Mouse (Mus musculus): ENCODE measurements around the gene Rbm20.
"Not testable (repeated sequence)": the region's sequence is repeated elsewhere in the genome, so short reads cannot be mapped to it uniquely, and the experiment has no call there.

Rbm20 gene

GRCm38 (mm10) chr19:53676718-53677634, at the start of gene Rbm20:
Gene Rbm20 (plus strand): TSS chr19:53677306.
- DNase-seq (ENCODE audit: low spot score in 2 of 2), result peak in 1 of 2 experiments; percentile 18

- DNase-seq (ENCODE audit: low spot score in 2 of 2), result no peak
Measured at GRCm38 (mm10) chr19:53638041-53638440, 39.1 kb upstream of the Rbm20 start.

- no peak for DNase-seq (ENCODE audit: low spot score in 2 of 2)
Measured at GRCm38 (mm10) chr19:53638727-53639126, 38.4 kb upstream of the Rbm20 start.

- no peak for DNase-seq (ENCODE audit: low spot score in 2 of 2)
Measured at GRCm38 (mm10) chr19:53644020-53644595, 33.0 kb upstream of the Rbm20 start.

- no peak for DNase-seq (ENCODE audit: low spot score in 2 of 2)
Measured at GRCm38 (mm10) chr19:53647301-53647700, 29.8 kb upstream of the Rbm20 start.

- no peak for DNase-seq (ENCODE audit: low spot score in 2 of 2)
Measured at GRCm38 (mm10) chr19:53648056-53648455, 29.1 kb upstream of the Rbm20 start.

GRCm38 (mm10) chr19:53648802-53649236, 28.3 kb upstream of the Rbm20 start:
- peak; percentile 66 to 78 for DNase-seq (ENCODE audit: low spot score in 2 of 2)

GRCm38 (mm10) chr19:53649361-53649760, 27.7 kb upstream of the Rbm20 start:
- DNase-seq (ENCODE audit: low spot score in 2 of 2), result no peak

GRCm38 (mm10) chr19:53649802-53650201, 27.3 kb upstream of the Rbm20 start:
- DNase-seq (ENCODE audit: low spot score in 2 of 2), result no peak

- DNase-seq (ENCODE audit: low spot score in 2 of 2), result no peak
Measured at GRCm38 (mm10) chr19:53650921-53651320, 26.2 kb upstream of the Rbm20 start.

- DNase-seq (ENCODE audit: low spot score in 2 of 2), result no peak
Measured at GRCm38 (mm10) chr19:53652267-53652666, 24.8 kb upstream of the Rbm20 start.

- no peak for DNase-seq (ENCODE audit: low spot score in 2 of 2)
Measured at GRCm38 (mm10) chr19:53653624-53654467, 23.3 kb upstream of the Rbm20 start.

- not testable (repeated sequence) for DNase-seq (ENCODE audit: low spot score in 2 of 2)
Measured at GRCm38 (mm10) chr19:53656443-53656842, 20.7 kb upstream of the Rbm20 start.

GRCm38 (mm10) chr19:53657437-53657836, 19.7 kb upstream of the Rbm20 start:
- DNase-seq (ENCODE audit: low spot score in 2 of 2), result no peak

GRCm38 (mm10) chr19:53660722-53661420, 16.2 kb upstream of the Rbm20 start:
- no peak for DNase-seq (ENCODE audit: low spot score in 2 of 2)

GRCm38 (mm10) chr19:53661938-53662722, 15.0 kb upstream of the Rbm20 start:
- DNase-seq (ENCODE audit: low spot score in 2 of 2), result no peak

- DNase-seq (ENCODE audit: low spot score in 2 of 2), result no peak
Measured at GRCm38 (mm10) chr19:53664831-53665230, 12.3 kb upstream of the Rbm20 start.

GRCm38 (mm10) chr19:53665391-53665790, 11.7 kb upstream of the Rbm20 start:
- no peak for DNase-seq (ENCODE audit: low spot score in 2 of 2)

GRCm38 (mm10) chr19:53666708-53667107, 10.4 kb upstream of the Rbm20 start:
- DNase-seq (ENCODE audit: low spot score in 2 of 2), result no peak

GRCm38 (mm10) chr19:53668821-53669220, 8.3 kb upstream of the Rbm20 start:
- DNase-seq (ENCODE audit: low spot score in 2 of 2), result no peak
